Mouse (Mus musculus): ENCODE data around the gene Tmigd3. TPM values are rescaled to one million over a fixed set of nuclear protein-coding genes. Genes with fewer than 3 reads are reported as not detected.
A peak's percentile ranks its signal among the peaks of the same experiment; 100 is the strongest.

Tmigd3 gene
- polyA plus RNA-seq, 1 experiment from 2014 or later: not detected

DNA sequence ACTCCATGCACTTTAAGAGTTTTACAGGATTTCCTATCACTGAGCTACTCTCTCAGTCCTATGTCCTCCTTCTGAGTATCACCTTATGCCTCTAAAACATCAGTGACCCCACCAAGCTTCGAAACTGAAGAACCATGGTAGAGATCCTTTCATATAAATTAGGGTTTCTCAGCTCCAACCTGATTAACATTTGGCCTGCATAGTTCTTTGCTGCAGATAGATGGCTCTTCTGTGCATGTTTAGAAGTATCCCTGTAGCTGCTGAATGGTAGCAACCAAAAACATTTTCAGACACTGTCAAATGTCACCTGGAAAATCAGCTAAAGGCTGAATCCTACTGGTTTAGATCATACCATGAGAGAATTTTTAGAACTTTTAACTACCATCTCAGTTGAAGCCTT is 86.5 kb downstream of the Tmigd3 start:
- no peak overlapping the region for H3K9ac ChIP-seq
- no peaks in the 10 kb centered on the region for H3K9me3 ChIP-seq
- H3K36me3 ChIP-seq: peaks cover 42% of the 10 kb centered on the region
- ATAC-seq (ENCODE audit: insufficient number of reproducible peaks, insufficient read depth, low FRiP score, low TSS enrichment, low read depth): no peak
- H3K27ac ChIP-seq: no peak overlapping the region
- H3K27me3 ChIP-seq: no peaks in the 10 kb centered on the region
- peaks cover 25% of the 10 kb centered on the region for H3K4me1 ChIP-seq
- H3K4me2 ChIP-seq: peak overlapping the region; percentile 81; the same call in 1 of the 2 replicates
- WGBS: 94% methylated on average over 1 of the region's 1 CpGs
- no peak overlapping the region for H3K4me3 ChIP-seq

DNA sequence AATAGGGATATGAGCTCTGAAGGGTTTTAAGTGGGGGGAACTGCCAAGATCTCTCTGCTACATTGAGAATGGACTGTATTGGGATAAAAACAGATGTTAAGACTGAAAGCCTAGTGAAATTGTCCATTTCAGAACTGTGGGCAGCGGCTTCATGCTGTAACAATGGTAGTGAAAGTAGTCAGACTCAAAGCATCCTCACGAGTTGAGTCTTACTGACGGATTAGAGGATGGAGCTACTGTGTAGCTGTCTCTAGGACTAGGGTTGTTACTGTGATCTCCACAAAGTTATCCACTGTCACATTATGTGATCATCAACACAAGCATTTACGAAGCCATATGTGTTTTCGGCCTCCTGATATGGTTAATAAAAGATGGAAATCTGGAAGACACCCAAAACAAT is 87.5 kb downstream of the Tmigd3 start:
- Histone ChIP-seq H3K9me3 (no peaks in the 10 kb centered on the region), H3K4me1 (peaks cover 25% of the 10 kb centered on the region), H3K27ac (no peak overlapping the region; the same call in 1 of the 2 replicates), H3K4me3 (peak overlapping the region; percentile 92), H3K27me3 (no peaks in the 10 kb centered on the region), H3K36me3 (peaks cover 42% of the 10 kb centered on the region), H3K9ac (peak overlapping the region; percentile 97), H3K4me2 (peak overlapping the region; percentile 81)
- WGBS: 42% methylated on average over 5 of the region's 5 CpGs
- no peak for ATAC-seq (ENCODE audit: insufficient number of reproducible peaks, insufficient read depth, low FRiP score, low TSS enrichment, low read depth)

GRCm38 (mm10) chr3:105958974-105959580 is 88.4 kb downstream of the Tmigd3 start, which contains the start of gene Wdr77:
Wdr77 (plus strand) TSS chr3:105959369.
- Histone ChIP-seq H3K9ac (peak within 1 kb of the TSS; percentile 97), H3K9me3 (no peaks in the 10 kb centered on the region), H3K4me3 (peak within 1 kb of the TSS; percentile 92), H3K4me2 (peak within 1 kb of the TSS; percentile 90), H3K27ac (peak within 1 kb of the TSS; percentile 86), H3K36me3 (peaks cover 43% of the 10 kb centered on the region), H3K4me1 (peaks cover 25% of the 10 kb centered on the region), H3K27me3 (no peaks in the 10 kb centered on the region)
- under 1% methylated on average over 52 of the region's 52 CpGs for whole genome bisulfite sequencing
- ATAC-seq (ENCODE audit: insufficient number of reproducible peaks, insufficient read depth, low FRiP score, low TSS enrichment, low read depth): peak; percentile 95

- Histone ChIP-seq H3K27me3 (no peaks in the 10 kb centered on the region), H3K36me3 (peaks cover 44% of the 10 kb centered on the region), H3K4me1 (peaks cover 25% of the 10 kb centered on the region), H3K4me2 (peak overlapping the region; percentile 90), H3K9ac (peak overlapping the region; percentile 97), H3K4me3 (peak overlapping the region; percentile 92), H3K27ac (peak overlapping the region; percentile 74), H3K9me3 (no peaks in the 10 kb centered on the region)
- WGBS: under 1% methylated on average over 26 of the region's 26 CpGs
- ATAC-seq (ENCODE audit: insufficient number of reproducible peaks, insufficient read depth, low FRiP score, low TSS enrichment, low read depth): peak; percentile 61
Observed at GRCm38 (mm10) chr3:105959585-105959984, 88.9 kb downstream of the Tmigd3 start.

- ATAC-seq (ENCODE audit: insufficient number of reproducible peaks, insufficient read depth, low FRiP score, low TSS enrichment, low read depth): no peak
Observed at GRCm38 (mm10) chr3:105959999-105960398, 89.3 kb downstream of the Tmigd3 start, which contains the start of gene Atp5f1. Atp5f1 (minus strand) TSS chr3:105960099.

GRCm38 (mm10) chr3:105960700-105961099 is 90.0 kb downstream of the Tmigd3 start:
- Histone ChIP-seq H3K4me1 (peaks cover 25% of the 10 kb centered on the region), H3K4me3 (peak overlapping the region; percentile 92), H3K27ac (no peak overlapping the region), H3K9me3 (no peaks in the 10 kb centered on the region), H3K27me3 (no peaks in the 10 kb centered on the region), H3K9ac (peak overlapping the region; percentile 97; the same call in 1 of the 2 replicates), H3K4me2 (peak overlapping the region; percentile 90), H3K36me3 (peaks cover 48% of the 10 kb centered on the region)
- 96% methylated on average over 2 of the region's 2 CpGs for WGBS
- ATAC-seq (ENCODE audit: insufficient number of reproducible peaks, insufficient read depth, low FRiP score, low TSS enrichment, low read depth): no peak

More at GRCm38 (mm10) chr3:105959999-105960398, 89.3 kb downstream of the Tmigd3 start, which contains the start of gene Atp5f1:
- no peaks in the 10 kb centered on the region for H3K27me3 ChIP-seq
- peak within 1 kb of the TSS; percentile 97 for H3K9ac ChIP-seq
- peaks cover 25% of the 10 kb centered on the region for H3K4me1 ChIP-seq
- peak within 1 kb of the TSS; percentile 92 for H3K4me3 ChIP-seq
- 5% methylated on average over 6 of the region's 6 CpGs for WGBS
- H3K27ac ChIP-seq: peak within 1 kb of the TSS; percentile 86
- H3K9me3 ChIP-seq: no peaks in the 10 kb centered on the region
- H3K4me2 ChIP-seq: peak within 1 kb of the TSS; percentile 90
- peaks cover 44% of the 10 kb centered on the region for H3K36me3 ChIP-seq

GRCm38 (mm10) chr3:105971831-105972446 is 101.2 kb downstream of the Tmigd3 start:
- ATAC-seq (ENCODE audit: insufficient number of reproducible peaks, insufficient read depth, low FRiP score, low TSS enrichment, low read depth): no peak
- no peak overlapping the region for H3K4me2 ChIP-seq
- H3K27me3 ChIP-seq: no peaks in the 10 kb centered on the region
- no peak overlapping the region for H3K4me3 ChIP-seq
- H3K36me3 ChIP-seq: peaks cover 32% of the 10 kb centered on the region
- no peak overlapping the region for H3K9ac ChIP-seq
- no peaks in the 10 kb centered on the region for H3K9me3 ChIP-seq
- H3K4me1 ChIP-seq: no peaks in the 10 kb centered on the region
- H3K27ac ChIP-seq: no peak overlapping the region
- 83% methylated on average over 5 of the region's 5 CpGs for WGBS

GRCm38 (mm10) chr3:105973411-105973810 is 102.7 kb downstream of the Tmigd3 start, which contains the start of gene Ovgp1:
Ovgp1 (plus strand) TSS chr3:105973711.
- Histone ChIP-seq H3K9ac (no peak within 1 kb of the TSS), H3K4me3 (no peak within 1 kb of the TSS), H3K4me2 (no peak within 1 kb of the TSS), H3K36me3 (peaks cover 18% of the 10 kb centered on the region), H3K27me3 (no peaks in the 10 kb centered on the region), H3K4me1 (no peaks in the 10 kb centered on the region), H3K27ac (no peak within 1 kb of the TSS), H3K9me3 (no peaks in the 10 kb centered on the region)
- 82% methylated on average over 3 of the region's 3 CpGs for WGBS
- ATAC-seq (ENCODE audit: insufficient number of reproducible peaks, insufficient read depth, low FRiP score, low TSS enrichment, low read depth): no peak

Other genes starting within 250 kb of the Tmigd3 start
- 39.4 and 40.3 TPM in 2 replicates for gene Ddx20, start 183.3 kb upstream of the Tmigd3 start, polyA plus RNA-seq (2015; fragmentation: Nextera tagmentation; extraction: Ambion mirVana)
- gene Inka2, start 166.3 kb upstream of the Tmigd3 start, polyA plus RNA-seq (2015; fragmentation: Nextera tagmentation; extraction: Ambion mirVana): 1.4 and 1.5 TPM in 2 replicates
- 83.1 and 89.6 TPM in 2 replicates for gene Rap1a, start 69.6 kb upstream of the Tmigd3 start, polyA plus RNA-seq (2015; fragmentation: Nextera tagmentation; extraction: Ambion mirVana)
- gene Adora3, start within 50 bp of the Tmigd3 start, polyA plus RNA-seq (2015; fragmentation: Nextera tagmentation; extraction: Ambion mirVana): 0.43 and 0.94 TPM in 2 replicates
- gene I830077J02Rik, start 61.8 kb downstream of the Tmigd3 start, polyA plus RNA-seq (2015; fragmentation: Nextera tagmentation; extraction: Ambion mirVana): 0.41 and 0.49 TPM in 2 replicates
- gene Wdr77, start 88.5 kb downstream of the Tmigd3 start, polyA plus RNA-seq (2015; fragmentation: Nextera tagmentation; extraction: Ambion mirVana): 121 and 124 TPM in 2 replicates
- 446 and 470 TPM in 2 replicates for gene Atp5f1, start 89.2 kb downstream of the Tmigd3 start, polyA plus RNA-seq (2015; fragmentation: Nextera tagmentation; extraction: Ambion mirVana)
- 1.5 and 1.6 TPM in 2 replicates for gene Ovgp1, start 102.8 kb downstream of the Tmigd3 start, polyA plus RNA-seq (2015; fragmentation: Nextera tagmentation; extraction: Ambion mirVana)
- 0.39 and 0.70 TPM in 2 replicates for gene Pifo, start 143.7 kb downstream of the Tmigd3 start, polyA plus RNA-seq (2015; fragmentation: Nextera tagmentation; extraction: Ambion mirVana)
- not detected in 2 replicates for gene Chil5, start 161.9 kb downstream of the Tmigd3 start, polyA plus RNA-seq (2015; fragmentation: Nextera tagmentation; extraction: Ambion mirVana)
- gene Chia1, start 242.3 kb downstream of the Tmigd3 start, polyA plus RNA-seq (2015; fragmentation: Nextera tagmentation; extraction: Ambion mirVana): not detected in 2 replicates